Mouse (Mus musculus) left cerebral cortex, postnatal 14 days (tissue): ENCODE results near the gene Ppih. TPM values are rescaled to one million over a fixed set of nuclear protein-coding genes. Genes with fewer than 3 reads are reported as not detected.

Experiments used
- total RNA-seq, 2 experiments: library from RNA; stranded (reverse); gene quantifications; 2 replicates each; pipeline ENCODE4 v1.2.3; 2021

Ppih gene
- total RNA-seq, 2 experiments from 2014 or later = 18.0 to 19.1 TPM

Other genes with a start within 250 kb of the Ppih start
- 100 to 1,000 TPM in 1 of 2 experiments, 10 to 100 TPM in 1; 72.3 to 110 TPM for gene Slc2a1, start 211.8 kb downstream of the Ppih start, total RNA-seq
- 1 to 10 TPM; 6.2 to 8.1 TPM for gene Zfp691, start 146.4 kb downstream of the Ppih start, total RNA-seq
- gene Ermap, start 130.5 kb downstream of the Ppih start, total RNA-seq = under 1 TPM; 0.15 to 0.27 TPM
- gene Svbp, start 125.2 kb downstream of the Ppih start, total RNA-seq = 10 to 100 TPM; 19.7 to 22.1 TPM
- under 1 TPM; 0.48 to 0.55 TPM for gene Tmem269, start 102.3 kb downstream of the Ppih start, total RNA-seq
- gene AU022252, start 87.8 kb downstream of the Ppih start, total RNA-seq = 10 to 100 TPM; 31.6 to 34.9 TPM
- 1 to 10 TPM; 7.1 to 7.6 TPM for gene P3h1, start 87.6 kb downstream of the Ppih start, total RNA-seq
- gene Cldn19, start 65.1 kb downstream of the Ppih start, total RNA-seq = under 1 TPM; 0.15 to 0.24 TPM
- 100 to 1,000 TPM; 441 to 483 TPM for gene Ybx1, start 25.9 kb downstream of the Ppih start, total RNA-seq
- 10 to 100 TPM; 19.4 to 19.8 TPM for gene Ccdc30, start 95.0 kb upstream of the Ppih start, total RNA-seq
- 1 to 10 TPM; 4.5 to 5.7 TPM for gene Ppcs, start 101.9 kb upstream of the Ppih start, total RNA-seq
- gene Zmynd12, start 102.3 kb upstream of the Ppih start, total RNA-seq = under 1 TPM in 1 of 2 experiments, not detected in 1; 0.23 TPM
- 10 to 100 TPM; 11.6 to 13.5 TPM for gene Rimkla, start 172.1 kb upstream of the Ppih start, total RNA-seq
- 10 to 100 TPM; 64.7 to 71.2 TPM for gene Foxj3, start 216.5 kb upstream of the Ppih start, total RNA-seq
- 10 to 100 TPM; 24.6 to 25.4 TPM for gene Frg2f1, start 219.0 kb upstream of the Ppih start, total RNA-seq